Mouse (Mus musculus): ENCODE results near the gene Tbc1d15.

GRCm38 (mm10) chr10:115298683-115299082 lies 47.4 kb upstream of the Tbc1d15 start:
- TF ChIP-seq CTCF (IDR thresholded peaks at IDR 0.05; ENCODE audit: low read depth) (no peak), EP300 (IDR thresholded peaks at IDR 0.05; ENCODE audit: low read depth) (no peak)
